Mouse (Mus musculus) bone marrow macrophage, adult 2 months (primary cell): ENCODE measurements around the gene Scarb1.

ENCODE experiments used
- CTCF ChIP-seq: IDR thresholded peaks from 2 replicates; pipeline ENCODE4 v1.5.1; 2012; ENCODE audit warnings: low read depth, mild to moderate bottlenecking, low read length, moderate library complexity
- POLR2A ChIP-seq: IDR thresholded peaks from 2 replicates; pipeline ENCODE4 v1.6.1; 2012; ENCODE audit warnings: mild to moderate bottlenecking, low read depth, low read length, borderline replicate concordance

DNA sequence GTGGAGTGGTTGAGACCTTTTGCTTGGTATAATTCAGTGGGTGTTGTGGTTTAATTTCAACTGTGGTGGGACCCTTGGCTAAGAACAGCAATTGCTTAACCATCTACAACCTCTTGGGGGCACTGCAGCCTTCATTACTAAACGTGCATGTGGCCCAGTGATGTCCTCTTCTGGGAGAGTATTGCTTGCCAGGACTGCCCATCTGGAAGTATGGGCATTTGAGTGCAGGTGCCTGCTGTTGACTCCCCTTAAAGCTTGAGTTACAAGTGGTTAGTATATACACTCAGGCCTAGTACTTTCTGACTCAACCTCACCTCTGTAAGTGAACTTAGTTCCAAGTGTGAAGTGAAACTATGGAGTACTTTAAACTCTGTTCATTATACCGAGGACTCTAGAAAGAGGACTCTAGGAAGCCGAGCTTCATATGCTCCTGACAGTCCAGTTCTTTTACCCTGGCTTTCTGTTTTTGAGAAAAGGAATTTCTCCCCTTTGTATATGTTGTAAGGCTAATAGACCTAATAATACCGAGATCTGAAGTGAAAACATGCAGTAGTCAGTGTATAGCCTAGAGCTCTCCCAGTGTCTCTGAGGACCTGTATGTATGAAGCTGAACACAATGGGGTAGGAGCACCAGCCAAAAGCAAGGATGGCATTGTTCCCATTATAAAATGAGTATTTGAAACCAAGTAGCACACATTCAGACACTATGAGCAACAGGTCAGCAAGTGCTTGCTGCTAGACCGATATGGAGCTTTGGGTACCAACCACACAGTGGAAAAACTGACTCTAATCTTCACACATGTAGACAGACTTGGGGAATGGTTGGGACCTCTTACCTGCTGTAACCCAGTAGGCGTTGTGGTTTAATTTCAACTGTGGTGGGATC lies 42.0 kb upstream of the Scarb1 start:
- TF ChIP-seq CTCF (no peak), POLR2A (no peak)
